Mouse (Mus musculus): ENCODE measurements at regions not wholly inside any gene's neighbourhood (a gene's known extent, or its start where the extent isn't known, plus 50 kb on each side); places are given as distances from the start of the nearest gene placed in this dataset.

DNA sequence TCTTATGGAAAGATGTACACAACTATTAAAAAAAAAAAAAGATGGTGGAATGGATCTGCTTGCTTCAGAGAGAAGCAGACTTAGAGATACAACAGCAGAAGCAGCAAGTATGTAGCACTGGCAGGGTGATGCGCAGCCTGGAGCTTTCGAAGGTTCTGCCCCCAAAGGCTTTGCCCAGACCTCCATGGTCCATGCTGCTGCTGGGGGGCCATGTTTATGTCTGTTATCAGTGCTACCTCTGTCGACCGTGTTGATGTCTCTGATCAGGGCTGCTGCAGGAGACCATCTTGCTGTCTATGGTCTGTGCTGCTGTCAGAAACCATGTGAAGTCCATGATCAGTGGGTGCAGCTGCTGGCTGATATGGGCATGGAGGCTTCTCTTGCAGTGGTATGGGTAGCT, 88.6 kb upstream of the Fam189a1 start:
- TF ChIP-seq CTCF (IDR thresholded peaks at IDR 0.05; ENCODE audit: low read depth), result no peak

DNA sequence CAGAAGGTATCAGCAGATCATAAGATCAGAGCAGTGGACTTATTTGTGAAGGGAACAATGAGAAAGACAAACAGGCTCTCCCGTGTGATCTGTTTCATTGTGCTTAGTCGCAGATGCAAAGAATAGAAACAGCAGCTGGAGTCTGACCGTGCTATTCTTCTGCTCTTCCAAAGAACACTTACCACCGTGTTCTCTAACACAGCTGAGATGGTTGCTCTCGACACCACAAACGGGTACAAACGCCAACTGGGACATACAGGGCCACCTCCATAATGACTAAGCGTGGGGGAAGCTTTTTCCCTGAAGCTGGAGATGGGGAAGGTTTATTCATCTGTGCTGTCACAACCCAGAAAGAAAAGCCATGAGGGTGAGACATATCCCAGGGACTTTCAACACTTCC, 84.8 kb upstream of the Fam189a1 start:
- no peak overlapping the region for H3K27ac ChIP-seq (ENCODE audit: low read depth)
- H3K36me3 ChIP-seq (ENCODE audit: insufficient read depth), result no peaks in the 10 kb centered on the region
- no peak overlapping the region for H3K9ac ChIP-seq
- ATAC-seq (ENCODE audit: insufficient read depth), result no peak
- DNase-seq, result no peak
- H3K4me2 ChIP-seq, result no peak overlapping the region
- H3K4me1 ChIP-seq (ENCODE audit: insufficient read depth), result no peaks in the 10 kb centered on the region
- no peaks in the 10 kb centered on the region for H3K9me3 ChIP-seq (ENCODE audit: low read depth, low read length)
- 75% methylated on average over 8 of the region's 8 CpGs for WGBS
- TF ChIP-seq CTCF (IDR thresholded peaks at IDR 0.05; ENCODE audit: low read depth), result no peak
- no peak overlapping the region for H3K4me3 ChIP-seq (ENCODE audit: low read depth, low read length)
- H3K27me3 ChIP-seq (ENCODE audit: insufficient read depth, low read length), result no peaks in the 10 kb centered on the region

More for the DNA sequence above, 88.6 kb upstream of the Fam189a1 start:
- DNase-seq (no peak), ATAC-seq (ENCODE audit: insufficient read depth) (no peak)
- Histone ChIP-seq H3K4me1 (ENCODE audit: insufficient read depth) (no peaks in the 10 kb centered on the region), H3K27me3 (ENCODE audit: insufficient read depth, low read length) (no peaks in the 10 kb centered on the region), H3K27ac (ENCODE audit: low read depth) (no peak overlapping the region), H3K9me3 (ENCODE audit: low read depth, low read length) (no peaks in the 10 kb centered on the region), H3K36me3 (ENCODE audit: insufficient read depth) (no peaks in the 10 kb centered on the region), H3K4me3 (ENCODE audit: low read depth, low read length) (no peak overlapping the region), H3K9ac (no peak overlapping the region), H3K4me2 (no peak overlapping the region)
- WGBS, result 64% methylated on average over 4 of the region's 4 CpGs

DNA sequence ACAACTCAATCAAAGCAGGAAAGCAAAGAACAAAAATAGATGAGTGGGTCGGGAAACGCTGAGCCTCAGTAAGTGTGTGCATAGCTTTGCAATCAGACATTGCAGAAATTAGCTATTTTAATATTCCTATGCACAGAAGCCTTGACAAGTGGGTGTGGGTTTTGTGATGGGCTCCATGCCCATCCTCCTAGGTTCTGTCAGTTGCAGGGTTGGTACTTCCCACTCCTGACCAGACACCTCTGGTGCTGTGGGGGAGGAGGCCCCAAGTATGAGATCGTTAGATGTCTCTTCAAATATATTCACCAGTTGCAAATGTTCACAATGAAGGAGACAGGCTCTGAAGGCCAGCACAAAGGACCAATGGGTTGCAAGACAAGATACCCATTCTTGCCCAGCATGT, 79.3 kb upstream of the Fam189a1 start:
- TF ChIP-seq CTCF (IDR thresholded peaks at IDR 0.05; ENCODE audit: low read depth), result no peak
- H3K36me3 ChIP-seq (ENCODE audit: insufficient read depth), result no peaks in the 10 kb centered on the region
- H3K4me3 ChIP-seq (ENCODE audit: low read depth, low read length), result no peak overlapping the region
- ATAC-seq (ENCODE audit: insufficient read depth) (no peak), DNase-seq (no peak)
- no peak overlapping the region for H3K4me2 ChIP-seq
- H3K4me1 ChIP-seq (ENCODE audit: insufficient read depth), result no peaks in the 10 kb centered on the region
- 81% methylated on average over 3 of the region's 3 CpGs for WGBS
- H3K9me3 ChIP-seq (ENCODE audit: low read depth, low read length), result no peaks in the 10 kb centered on the region
- H3K27me3 ChIP-seq (ENCODE audit: insufficient read depth, low read length), result no peaks in the 10 kb centered on the region
- no peak overlapping the region for H3K27ac ChIP-seq (ENCODE audit: low read depth)
- H3K9ac ChIP-seq, result no peak overlapping the region

DNA sequence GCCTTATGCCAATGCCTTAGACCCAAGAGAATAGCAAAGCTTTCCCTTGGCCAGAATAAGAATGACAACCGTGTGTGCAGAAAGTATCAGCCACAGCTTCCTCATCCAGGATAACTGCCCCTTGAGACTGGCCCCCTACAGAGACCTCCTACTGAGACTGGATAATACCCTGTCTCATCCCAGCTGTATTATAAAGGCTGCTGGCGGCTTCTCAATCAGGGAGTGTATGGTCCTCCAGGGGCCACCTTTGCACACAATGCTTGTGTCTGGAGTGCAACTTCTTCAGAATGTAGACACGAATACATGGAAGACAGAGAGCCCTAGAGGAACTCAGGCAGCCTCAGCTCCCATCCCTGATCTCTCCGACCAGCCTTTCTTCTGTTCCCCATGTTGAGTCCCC, 77.3 kb upstream of the Fam189a1 start:
- H3K4me2 ChIP-seq, result no peak overlapping the region
- H3K4me1 ChIP-seq (ENCODE audit: insufficient read depth), result no peaks in the 10 kb centered on the region
- 62% methylated on average over 4 of the region's 4 CpGs for WGBS
- no peak overlapping the region for H3K9ac ChIP-seq
- H3K27ac ChIP-seq (ENCODE audit: low read depth), result no peak overlapping the region
- no peaks in the 10 kb centered on the region for H3K36me3 ChIP-seq (ENCODE audit: insufficient read depth)
- no peak for ATAC-seq (ENCODE audit: insufficient read depth)
- no peak for DNase-seq
- no peak for TF ChIP-seq CTCF (IDR thresholded peaks at IDR 0.05; ENCODE audit: low read depth)
- H3K9me3 ChIP-seq (ENCODE audit: low read depth, low read length), result no peaks in the 10 kb centered on the region
- no peak overlapping the region for H3K4me3 ChIP-seq (ENCODE audit: low read depth, low read length)
- H3K27me3 ChIP-seq (ENCODE audit: insufficient read depth, low read length), result no peaks in the 10 kb centered on the region

DNA sequence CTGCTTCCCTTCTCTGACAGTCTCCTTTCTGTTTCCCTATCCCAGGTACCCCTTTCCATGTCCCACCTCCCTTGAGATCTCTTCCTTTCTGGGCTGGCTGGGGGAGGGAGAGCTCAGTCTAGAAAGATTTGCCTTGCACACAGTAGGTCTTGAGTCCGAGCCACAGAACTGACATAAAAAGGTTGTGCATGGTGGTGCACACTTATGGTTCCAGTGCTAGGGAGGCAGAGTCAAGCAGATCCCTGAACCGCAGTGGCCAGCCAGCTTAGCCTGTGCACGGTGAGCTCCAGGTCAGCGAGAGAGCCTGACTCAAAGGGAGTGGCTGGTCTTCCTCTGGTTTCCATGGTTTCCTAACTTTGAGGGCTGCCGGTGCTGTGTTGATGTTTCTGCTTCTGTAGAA, 72.9 kb upstream of the Fam189a1 start:
- Histone ChIP-seq H3K36me3 (ENCODE audit: insufficient read depth) (no peaks in the 10 kb centered on the region), H3K27me3 (ENCODE audit: insufficient read depth, low read length) (no peaks in the 10 kb centered on the region), H3K9me3 (ENCODE audit: low read depth, low read length) (no peaks in the 10 kb centered on the region), H3K27ac (ENCODE audit: low read depth) (no peak overlapping the region), H3K4me2 (no peak overlapping the region), H3K4me3 (ENCODE audit: low read depth, low read length) (no peak overlapping the region), H3K4me1 (ENCODE audit: insufficient read depth) (no peaks in the 10 kb centered on the region), H3K9ac (no peak overlapping the region)
- WGBS, result 46% methylated on average over 5 of the region's 5 CpGs
- ATAC-seq (ENCODE audit: insufficient read depth) (no peak), DNase-seq (no peak)
- TF ChIP-seq CTCF (IDR thresholded peaks at IDR 0.05; ENCODE audit: low read depth), result no peak

DNA sequence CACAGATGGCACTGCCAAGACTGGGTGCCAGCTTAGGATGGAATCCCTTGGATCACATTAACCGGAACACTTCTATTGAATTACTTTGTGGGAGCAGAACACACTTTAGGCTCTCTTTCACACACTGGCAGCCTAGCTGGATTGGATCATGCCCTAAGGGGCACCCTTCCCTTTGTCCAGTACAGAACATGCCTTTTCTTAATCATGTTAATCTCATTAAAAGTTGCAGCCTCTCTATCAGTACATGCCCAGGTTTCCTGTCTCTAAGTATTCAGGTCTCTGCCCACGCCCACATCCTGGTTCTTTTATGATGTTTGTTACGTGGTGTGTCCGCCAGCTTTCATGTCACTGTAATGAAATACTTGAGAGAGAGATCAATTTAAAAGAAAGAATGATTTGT, 69.8 kb upstream of the Fam189a1 start:
- no peak for ATAC-seq (ENCODE audit: insufficient read depth)
- H3K9me3 ChIP-seq (ENCODE audit: low read depth, low read length), result no peaks in the 10 kb centered on the region
- no peak overlapping the region for H3K4me3 ChIP-seq (ENCODE audit: low read depth, low read length)
- H3K27ac ChIP-seq (ENCODE audit: low read depth), result no peak overlapping the region
- H3K27me3 ChIP-seq (ENCODE audit: insufficient read depth, low read length), result no peaks in the 10 kb centered on the region
- peak; percentile 36 for DNase-seq
- no peaks in the 10 kb centered on the region for H3K36me3 ChIP-seq (ENCODE audit: insufficient read depth)
- 65% methylated on average over 4 of the region's 4 CpGs for WGBS
- no peak overlapping the region for H3K4me2 ChIP-seq
- H3K4me1 ChIP-seq (ENCODE audit: insufficient read depth), result no peaks in the 10 kb centered on the region
- no peak for TF ChIP-seq CTCF (IDR thresholded peaks at IDR 0.05; ENCODE audit: low read depth)
- H3K9ac ChIP-seq, result no peak overlapping the region

DNA sequence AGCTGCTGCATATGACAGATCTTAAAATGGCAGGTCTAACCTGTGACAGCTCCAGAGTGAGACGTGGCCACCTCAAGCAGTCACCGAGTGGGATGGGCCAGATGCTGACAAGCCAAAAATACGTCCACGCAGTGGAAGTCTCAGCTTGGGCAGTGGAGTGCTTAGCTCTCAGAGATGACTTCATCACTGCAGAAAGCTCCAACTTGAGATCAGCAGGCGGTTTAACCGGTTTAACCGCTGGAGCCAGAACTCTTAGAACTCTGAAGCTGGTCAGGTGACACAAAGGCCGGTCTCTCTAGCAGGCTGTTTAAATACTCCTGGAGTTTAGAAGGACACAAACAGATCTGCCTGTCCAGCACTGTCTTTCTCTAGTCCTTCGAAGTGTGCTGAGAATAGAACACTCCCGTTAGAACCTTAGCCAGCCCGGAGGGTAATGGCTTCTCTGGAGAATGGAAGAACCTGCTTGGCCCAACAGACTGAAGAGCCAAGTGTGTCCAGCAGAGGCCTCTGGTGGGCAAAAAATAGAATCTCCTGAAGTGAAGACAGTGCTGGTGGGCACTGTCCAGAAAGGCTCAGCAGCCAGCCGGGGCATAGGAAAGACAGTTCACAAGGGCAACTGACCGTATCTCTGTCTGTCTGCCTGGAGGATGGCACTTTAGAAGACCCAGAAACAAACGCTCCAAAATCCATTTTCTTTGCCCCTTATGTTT, 57.0 kb upstream of the Fam189a1 start:
- Histone ChIP-seq H3K36me3 (ENCODE audit: insufficient read depth) (no peaks in the 10 kb centered on the region), H3K27ac (ENCODE audit: low read depth) (peak overlapping the region; percentile 79), H3K9me3 (ENCODE audit: low read depth, low read length) (no peaks in the 10 kb centered on the region), H3K4me2 (no peak overlapping the region), H3K4me3 (ENCODE audit: low read depth, low read length) (no peak overlapping the region), H3K9ac (no peak overlapping the region), H3K27me3 (ENCODE audit: insufficient read depth, low read length) (no peaks in the 10 kb centered on the region), H3K4me1 (ENCODE audit: insufficient read depth) (no peaks in the 10 kb centered on the region)
- 56% methylated on average over 14 of the region's 14 CpGs for WGBS
- ATAC-seq (ENCODE audit: insufficient read depth) (peak; percentile 91), DNase-seq (peak; percentile 86)
- TF ChIP-seq CTCF (IDR thresholded peaks at IDR 0.05; ENCODE audit: low read depth), result peak; percentile 55
